Mouse (Mus musculus): ENCODE measurements at regions not wholly inside any gene's neighbourhood (a gene's known extent, or its start where the extent isn't known, plus 50 kb on each side); places are given as distances from the start of the nearest gene placed in this dataset.

DNA sequence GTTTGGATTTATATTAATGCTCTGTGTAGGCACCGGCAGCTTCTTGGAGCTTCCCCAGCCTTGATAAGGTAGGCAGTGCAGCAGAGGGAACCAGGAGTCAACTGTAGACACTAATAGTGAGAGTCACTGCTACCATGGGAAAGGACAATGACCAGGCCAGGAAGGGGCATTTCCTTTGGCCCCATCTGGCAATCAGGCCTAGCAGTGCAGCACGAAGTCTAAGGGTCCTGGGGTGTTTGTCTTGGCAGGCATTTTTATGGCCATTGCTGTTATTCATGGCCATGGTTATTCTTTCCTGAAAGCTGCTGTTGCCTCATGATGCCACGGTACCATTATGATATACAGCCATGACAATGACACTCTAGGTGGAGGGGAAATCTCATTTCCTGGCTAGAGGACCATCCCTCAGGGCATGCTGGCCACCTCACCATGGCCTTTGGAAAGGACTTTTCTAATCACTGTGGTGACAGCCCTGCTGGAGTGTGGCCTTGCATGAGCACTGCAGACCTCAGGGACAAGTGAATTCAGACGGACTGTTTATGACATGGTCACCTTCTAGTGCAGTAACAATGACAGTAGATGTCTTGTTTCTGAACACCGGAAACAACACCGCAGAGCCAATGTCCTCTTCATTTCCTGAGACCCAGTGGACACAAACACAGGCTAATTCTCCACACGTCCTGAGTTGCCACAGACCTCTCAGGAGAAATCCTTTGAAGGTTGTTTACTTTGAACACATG lies 111.8 kb upstream of the Gm3448 start:
- Histone ChIP-seq H3K4me1 (replicated peaks) (peaks cover 15% of the 10 kb centered on the region), H3K36me3 (no peaks in the 10 kb centered on the region), H3K27me3 (replicated peaks) (no peaks in the 10 kb centered on the region), H3K27ac (ENCODE audit: poor library complexity, severe bottlenecking) (peak overlapping the region; percentile 41), H3K4me3 (no peak overlapping the region), H3K9ac (no peak overlapping the region), H3K9me3 (replicated peaks) (no peaks in the 10 kb centered on the region), H3K4me2 (no peak overlapping the region)
- ATAC-seq (ENCODE audit: insufficient number of reproducible peaks, low FRiP score), result peak; percentile 80
- WGBS, result 57% methylated on average over 7 of the region's 7 CpGs

DNA sequence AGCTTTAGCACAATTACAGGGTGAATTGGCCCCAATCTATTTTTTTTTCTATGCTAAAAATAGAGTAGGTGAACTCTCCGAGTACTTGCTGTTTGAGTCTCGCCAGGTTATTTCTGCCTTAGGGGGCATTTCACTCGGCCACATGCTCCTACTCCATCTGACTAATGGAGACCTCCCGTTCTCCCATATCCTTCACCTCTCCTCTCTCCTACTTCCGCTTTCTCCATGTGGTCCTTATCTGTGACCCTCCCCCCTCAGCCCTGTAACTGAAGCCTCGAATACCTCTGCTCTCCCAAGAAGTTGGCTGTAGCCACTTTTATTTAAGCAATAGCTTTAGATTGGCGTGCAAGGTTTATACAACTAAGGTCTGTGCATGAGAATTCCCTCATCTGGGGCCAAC lies 111.1 kb upstream of the Gm3448 start:
- Histone ChIP-seq H3K36me3 (no peaks in the 10 kb centered on the region), H3K27ac (ENCODE audit: poor library complexity, severe bottlenecking) (peak overlapping the region; percentile 41; the same call in 1 of the 2 replicates), H3K4me2 (no peak overlapping the region), H3K4me1 (replicated peaks) (peaks cover 10% of the 10 kb centered on the region), H3K9me3 (replicated peaks) (no peaks in the 10 kb centered on the region), H3K9ac (no peak overlapping the region), H3K27me3 (replicated peaks) (no peaks in the 10 kb centered on the region), H3K4me3 (no peak overlapping the region)
- 26% methylated on average over 7 of the region's 7 CpGs for WGBS
- no peak for ATAC-seq (ENCODE audit: insufficient number of reproducible peaks, low FRiP score)

DNA sequence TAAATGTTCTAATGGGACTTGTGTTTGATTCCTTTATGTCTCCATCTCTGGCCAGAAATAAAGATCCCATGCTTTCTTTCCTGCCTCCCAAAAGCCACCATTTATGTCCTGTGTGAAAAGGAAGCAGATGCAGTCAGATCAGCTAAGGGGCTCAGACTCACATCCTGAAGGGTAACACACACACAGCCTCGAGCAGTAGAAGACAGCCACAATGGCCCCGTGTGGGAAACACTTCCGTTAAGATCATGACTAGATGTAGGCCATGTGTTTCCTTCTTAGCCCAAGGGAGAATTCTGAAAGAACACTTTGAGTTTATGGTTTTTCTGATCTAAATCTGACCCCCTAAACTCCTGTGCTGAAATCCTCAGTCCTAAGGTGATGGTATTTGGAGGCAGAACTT lies 110.4 kb upstream of the Gm3448 start:
- H3K27me3 ChIP-seq (replicated peaks), result no peaks in the 10 kb centered on the region
- no peaks in the 10 kb centered on the region for H3K36me3 ChIP-seq
- 56% methylated on average over 3 of the region's 3 CpGs for WGBS

DNA sequence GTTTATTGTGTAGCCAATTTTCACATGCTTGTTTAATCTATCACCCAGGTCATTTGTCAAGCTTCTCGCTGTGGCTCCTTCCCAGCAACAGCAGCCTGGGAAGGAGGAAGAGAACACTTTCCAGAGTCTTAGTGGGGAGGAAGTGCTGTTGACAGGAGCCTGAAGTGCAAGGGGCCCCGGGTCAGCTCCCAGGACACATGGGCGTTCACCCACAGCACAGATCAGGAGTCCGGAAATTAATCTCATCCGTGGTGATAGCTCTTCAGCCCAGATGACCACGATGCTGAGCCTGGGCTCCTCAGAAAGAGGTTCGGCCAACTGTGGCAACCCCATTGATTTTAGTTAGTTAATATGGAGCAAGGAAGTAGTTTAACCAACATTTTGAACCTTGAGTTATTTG lies 105.3 kb upstream of the Gm3448 start:
- Histone ChIP-seq H3K9ac (no peak overlapping the region), H3K27ac (ENCODE audit: poor library complexity, severe bottlenecking) (no peak overlapping the region), H3K4me3 (no peak overlapping the region), H3K4me1 (replicated peaks) (peaks cover 9% of the 10 kb centered on the region), H3K4me2 (no peak overlapping the region), H3K27me3 (replicated peaks) (peaks cover 11% of the 10 kb centered on the region; the same call in 1 of the 2 replicates), H3K9me3 (replicated peaks) (no peaks in the 10 kb centered on the region), H3K36me3 (no peaks in the 10 kb centered on the region)
- no peak for ATAC-seq (ENCODE audit: insufficient number of reproducible peaks, low FRiP score)
- 25% methylated on average over 7 of the region's 7 CpGs for WGBS

More for the DNA sequence above, 110.4 kb upstream of the Gm3448 start:
- peaks cover 12% of the 10 kb centered on the region for H3K4me1 ChIP-seq (replicated peaks)
- no peak overlapping the region for H3K27ac ChIP-seq (ENCODE audit: poor library complexity, severe bottlenecking)
- ATAC-seq (ENCODE audit: insufficient number of reproducible peaks, low FRiP score), result no peak
- no peaks in the 10 kb centered on the region for H3K9me3 ChIP-seq (replicated peaks)
- no peak overlapping the region for H3K4me3 ChIP-seq
- H3K9ac ChIP-seq, result no peak overlapping the region
- H3K4me2 ChIP-seq, result no peak overlapping the region

DNA sequence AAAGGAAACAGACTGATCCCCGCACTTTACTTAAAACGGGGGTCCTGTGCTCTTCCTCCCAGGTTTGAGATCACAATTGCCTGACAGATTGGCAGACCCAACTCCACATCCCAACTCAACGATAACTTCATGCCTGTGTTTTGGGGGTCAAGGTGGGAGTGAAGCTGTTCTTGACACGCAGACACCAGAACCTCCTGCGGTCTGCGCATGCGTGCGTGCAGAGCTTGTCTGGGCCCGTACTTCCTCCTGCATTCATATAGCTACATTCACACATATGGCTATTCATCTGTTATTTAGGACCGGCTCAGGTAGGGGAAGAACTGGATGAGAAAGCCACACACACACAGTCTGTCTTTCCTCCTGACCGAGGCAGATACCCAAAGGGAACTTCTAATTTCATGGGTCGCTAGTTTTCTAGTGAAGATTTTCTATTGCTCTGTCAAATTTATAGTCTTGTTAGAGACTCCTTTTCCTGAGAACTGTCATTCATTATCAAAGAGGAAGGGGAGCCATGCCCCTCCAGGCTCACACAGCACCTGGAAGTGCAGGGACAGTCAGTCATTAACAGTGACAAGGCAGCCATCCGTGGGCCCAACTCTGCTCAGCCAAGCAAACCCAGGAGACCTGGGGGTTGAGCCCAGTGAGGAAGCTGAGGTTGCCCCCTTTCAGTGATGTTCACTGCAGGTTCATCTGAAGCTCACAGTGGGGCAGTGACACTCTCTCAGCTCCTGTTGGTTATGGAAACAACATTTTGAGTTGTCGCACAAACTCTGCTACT lies 104.0 kb upstream of the Gm3448 start:
- Histone ChIP-seq H3K27me3 (replicated peaks) (peaks cover 11% of the 10 kb centered on the region; the same call in 1 of the 2 replicates), H3K36me3 (no peaks in the 10 kb centered on the region), H3K9ac (no peak overlapping the region), H3K4me2 (no peak overlapping the region), H3K4me3 (no peak overlapping the region), H3K9me3 (replicated peaks) (no peaks in the 10 kb centered on the region), H3K4me1 (replicated peaks) (peaks cover 11% of the 10 kb centered on the region), H3K27ac (ENCODE audit: poor library complexity, severe bottlenecking) (no peak overlapping the region)
- no peak for ATAC-seq (ENCODE audit: insufficient number of reproducible peaks, low FRiP score)
- WGBS, result 84% methylated on average over 14 of the region's 14 CpGs

DNA sequence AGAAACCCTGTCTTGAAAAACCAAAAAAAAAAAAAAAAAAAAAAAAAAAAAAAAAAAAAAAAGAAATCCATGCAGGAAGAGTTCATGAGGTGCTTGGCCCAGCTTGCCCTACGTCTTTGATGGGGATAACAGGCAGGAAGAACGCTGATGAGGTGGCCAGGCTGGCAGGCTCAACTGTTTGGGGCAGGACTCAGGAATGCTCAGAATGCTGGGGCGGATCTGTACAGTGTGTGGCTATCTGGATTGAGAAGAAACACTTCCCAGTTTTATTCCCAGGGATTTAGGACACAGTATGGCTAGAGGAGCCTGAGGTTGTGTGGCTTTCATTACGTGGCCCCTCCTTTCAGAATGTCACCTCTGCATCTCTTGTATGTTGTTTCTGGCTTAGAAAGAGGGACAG lies 99.1 kb upstream of the Gm3448 start:
- 46% methylated on average over 4 of the region's 4 CpGs for WGBS
- Histone ChIP-seq H3K4me1 (replicated peaks) (peaks cover 16% of the 10 kb centered on the region), H3K27me3 (replicated peaks) (peaks cover 5% of the 10 kb centered on the region; the same call in 1 of the 2 replicates), H3K4me3 (no peak overlapping the region), H3K36me3 (no peaks in the 10 kb centered on the region), H3K4me2 (no peak overlapping the region), H3K9ac (no peak overlapping the region), H3K9me3 (replicated peaks) (no peaks in the 10 kb centered on the region), H3K27ac (ENCODE audit: poor library complexity, severe bottlenecking) (no peak overlapping the region)
- ATAC-seq (ENCODE audit: insufficient number of reproducible peaks, low FRiP score), result no peak
